Mouse (Mus musculus): ENCODE data around the gene Hist1h2bk. TPM values are rescaled to one million over a fixed set of nuclear protein-coding genes. Genes with fewer than 3 reads are reported as not detected.
"Not testable (repeated sequence)": the region's sequence is repeated elsewhere in the genome, so short reads cannot be mapped to it uniquely, and the experiment has no call there.

Gene Hist1h2bk
- polyA plus RNA-seq, 1 experiment from 2014 or later: 6.2 TPM

DNA sequence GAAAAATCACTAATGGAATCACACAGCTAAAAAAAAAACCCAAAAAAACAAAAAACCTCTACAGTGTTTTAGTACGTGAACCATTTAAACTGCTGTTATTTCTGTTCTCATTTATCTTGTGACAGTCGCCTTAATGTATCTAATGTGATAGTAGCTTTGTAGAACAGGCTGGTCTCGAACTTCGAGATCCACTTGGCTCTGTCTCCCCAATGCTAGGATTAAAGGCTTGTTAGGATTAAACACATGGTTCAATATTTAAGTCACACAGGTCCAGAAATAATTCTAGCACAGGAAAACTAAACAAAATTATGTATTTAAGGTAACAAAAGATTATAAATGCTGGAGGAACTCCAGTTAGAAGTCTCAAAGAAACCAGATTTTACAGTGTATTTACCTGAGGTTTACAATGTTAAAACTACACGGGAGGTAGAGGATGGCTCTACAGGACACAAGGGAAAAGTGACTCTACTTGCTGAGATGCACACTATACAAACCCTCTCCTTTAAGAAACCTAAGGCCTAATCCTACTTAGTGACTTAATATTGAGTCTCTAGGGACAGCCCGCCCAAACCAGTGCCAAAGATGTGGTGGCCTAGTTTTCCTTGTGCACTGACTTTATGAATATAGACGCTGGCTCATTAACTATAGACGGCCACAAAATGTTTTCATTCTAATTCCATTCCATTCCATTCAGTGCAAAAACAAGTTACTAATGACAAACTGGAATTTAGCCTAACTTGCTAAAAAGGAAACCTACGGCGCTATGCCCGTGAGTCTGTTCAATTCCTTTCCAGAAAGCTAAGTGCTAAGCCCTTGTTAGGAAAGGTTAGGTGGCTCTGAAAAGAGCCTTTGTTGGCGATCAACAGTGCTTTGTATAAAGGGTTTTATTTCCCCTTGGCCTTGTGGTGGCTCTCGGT lies 6.2 kb downstream of the Hist1h2bk start:
- no peak for ATAC-seq (ENCODE audit: insufficient read depth, low FRiP score, low TSS enrichment)
- Histone ChIP-seq H3K9ac (ENCODE audit: low read length) (peak overlapping the region; percentile 78), H3K4me1 (ENCODE audit: control insufficient read depth, insufficient read depth, low read length) (0 out of 2 replicates have a peak, but pooled peaks cover 6% of the 10 kb centered on the region), H3K27ac (ENCODE audit: low read depth, low read length) (peak overlapping the region; percentile 94), H3K27me3 (ENCODE audit: control insufficient read depth, insufficient read depth, low read length) (no peaks in the 10 kb centered on the region), H3K9me3 (ENCODE audit: control insufficient read depth, low read length) (no peaks in the 10 kb centered on the region), H3K36me3 (ENCODE audit: control insufficient read depth, insufficient read depth, low read length) (no peaks in the 10 kb centered on the region), H3K4me3 (ENCODE audit: low read depth, low read length) (peak overlapping the region; percentile 37), H3K4me2 (ENCODE audit: low read depth) (peak overlapping the region; percentile 65)
- WGBS: 3% methylated on average over 13 of the region's 13 CpGs
- peak; percentile 35 for DNase-seq (ENCODE audit: low spot score)

DNA sequence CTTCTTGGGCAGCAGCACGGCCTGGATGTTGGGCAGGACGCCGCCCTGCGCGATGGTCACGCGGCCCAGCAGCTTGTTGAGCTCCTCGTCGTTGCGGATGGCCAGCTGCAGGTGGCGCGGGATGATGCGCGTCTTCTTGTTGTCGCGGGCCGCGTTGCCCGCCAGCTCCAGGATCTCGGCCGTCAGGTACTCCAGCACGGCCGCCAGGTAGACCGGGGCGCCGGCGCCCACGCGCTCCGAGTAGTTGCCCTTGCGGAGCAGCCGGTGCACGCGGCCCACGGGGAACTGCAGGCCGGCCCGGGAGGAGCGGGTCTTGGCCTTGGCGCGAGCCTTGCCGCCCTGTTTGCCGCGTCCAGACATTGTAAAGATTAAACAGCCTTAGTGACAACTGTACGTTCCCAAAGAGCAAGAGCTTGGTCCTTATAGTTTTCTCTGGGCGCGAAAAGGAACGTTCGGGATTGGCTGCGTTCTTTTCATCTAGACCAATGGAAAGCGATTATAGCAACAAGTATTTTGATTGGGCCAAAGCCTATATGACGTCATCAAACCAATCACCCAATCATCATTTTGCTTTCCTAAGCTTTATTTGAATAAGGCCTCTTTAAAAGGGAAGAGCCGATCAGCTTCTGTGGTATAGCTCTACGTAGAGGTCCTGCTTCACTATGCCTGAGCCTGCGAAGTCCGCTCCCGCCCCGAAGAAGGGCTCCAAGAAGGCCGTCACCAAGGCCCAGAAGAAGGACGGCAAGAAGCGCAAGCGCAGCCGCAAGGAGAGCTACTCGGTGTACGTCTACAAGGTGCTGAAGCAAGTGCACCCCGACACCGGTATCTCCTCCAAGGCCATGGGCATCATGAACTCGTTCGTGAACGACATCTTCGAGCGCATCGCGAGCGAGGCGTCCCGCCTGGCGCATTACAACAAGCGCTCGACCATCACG lies 7.2 kb downstream of the Hist1h2bk start, which contains the start of the genes Hist1h2ag and Hist1h2bj:
TSS of gene Hist1h2ag (minus strand) at position 377 of the 935 bp plus-strand sequence.
TSS of gene Hist1h2bj (plus strand) at position 647 of the 935 bp plus-strand sequence.
- peak within 1 kb of the TSS; percentile 37 for H3K4me3 ChIP-seq (ENCODE audit: low read depth, low read length)
- DNase-seq (ENCODE audit: low spot score) (peak; percentile 89), ATAC-seq (ENCODE audit: insufficient read depth, low FRiP score, low TSS enrichment) (peak; percentile 91)
- not testable (repeated sequence) for H3K9me3 ChIP-seq (ENCODE audit: control insufficient read depth, low read length); H3K36me3 ChIP-seq (ENCODE audit: control insufficient read depth, insufficient read depth, low read length); H3K27me3 ChIP-seq (ENCODE audit: control insufficient read depth, insufficient read depth, low read length); H3K4me1 ChIP-seq (ENCODE audit: control insufficient read depth, insufficient read depth, low read length)
- under 1% methylated on average over 27 of the region's 80 CpGs for WGBS
- H3K4me2 ChIP-seq (ENCODE audit: low read depth): peak within 1 kb of the TSS; percentile 65
- peak within 1 kb of the TSS; percentile 78 for H3K9ac ChIP-seq (ENCODE audit: low read length)
- peak within 1 kb of the TSS; percentile 94 for H3K27ac ChIP-seq (ENCODE audit: low read depth, low read length)

DNA sequence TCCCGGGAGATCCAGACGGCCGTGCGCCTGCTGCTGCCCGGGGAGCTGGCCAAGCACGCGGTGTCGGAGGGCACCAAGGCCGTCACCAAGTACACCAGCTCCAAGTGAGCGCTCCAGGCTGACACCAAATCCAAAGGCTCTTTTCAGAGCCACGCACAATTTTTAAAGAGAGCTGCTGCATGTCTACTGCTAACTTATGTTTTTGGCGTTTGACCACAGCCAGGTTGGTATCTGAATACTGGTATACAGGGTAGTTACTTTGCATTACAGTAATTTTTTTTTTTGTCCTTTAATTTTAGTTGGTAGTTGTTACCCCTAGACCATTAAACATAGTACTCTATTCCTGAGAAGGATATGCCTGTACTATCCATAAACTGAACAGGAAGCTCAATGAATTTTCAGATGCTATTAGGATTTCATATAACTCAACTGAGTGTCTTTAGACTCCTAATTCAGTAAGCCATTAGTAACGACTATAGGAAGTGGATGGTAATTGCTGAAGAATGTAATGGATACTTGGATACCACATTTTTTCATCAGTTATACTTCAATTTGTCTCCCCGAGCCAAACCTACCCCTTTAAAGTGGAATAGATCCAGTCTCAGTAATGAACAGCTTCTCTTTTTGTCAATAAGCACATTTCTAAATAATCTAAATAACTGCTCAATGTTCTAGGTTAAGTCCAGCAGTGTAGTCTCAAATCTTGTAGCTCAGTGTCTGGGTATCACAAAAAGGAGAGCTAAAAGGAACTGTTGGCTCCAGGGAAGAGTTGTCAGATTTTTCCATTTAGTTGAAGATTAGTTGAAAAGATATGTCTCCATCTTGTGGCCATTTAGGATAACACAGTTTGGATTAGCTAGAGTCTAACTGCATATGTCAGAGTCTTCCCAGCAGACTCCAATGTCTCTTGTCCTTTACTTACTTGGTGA lies 8.1 kb downstream of the Hist1h2bk start:
- H3K36me3 ChIP-seq (ENCODE audit: control insufficient read depth, insufficient read depth, low read length): no peaks in the 10 kb centered on the region
- H3K9me3 ChIP-seq (ENCODE audit: control insufficient read depth, low read length): no peaks in the 10 kb centered on the region
- 3% methylated on average over 9 of the region's 14 CpGs for WGBS
- DNase-seq (ENCODE audit: low spot score) (no peak), ATAC-seq (ENCODE audit: insufficient read depth, low FRiP score, low TSS enrichment) (peak; percentile 21; the same call in 1 of the 2 replicates)
- H3K27ac ChIP-seq (ENCODE audit: low read depth, low read length): peak overlapping the region; percentile 76
- H3K4me3 ChIP-seq (ENCODE audit: low read depth, low read length): peak overlapping the region; percentile 31
- 0 out of 2 replicates have a peak, but pooled peaks cover 6% of the 10 kb centered on the region for H3K4me1 ChIP-seq (ENCODE audit: control insufficient read depth, insufficient read depth, low read length)
- H3K27me3 ChIP-seq (ENCODE audit: control insufficient read depth, insufficient read depth, low read length): no peaks in the 10 kb centered on the region
- peak overlapping the region; percentile 49 for H3K4me2 ChIP-seq (ENCODE audit: low read depth)
- H3K9ac ChIP-seq (ENCODE audit: low read length): peak overlapping the region; percentile 53

- Histone ChIP-seq H3K9me3 (ENCODE audit: control insufficient read depth, low read length) (no peaks in the 10 kb centered on the region), H3K4me3 (ENCODE audit: low read depth, low read length) (no peak overlapping the region), H3K9ac (ENCODE audit: low read length) (no peak overlapping the region), H3K4me1 (ENCODE audit: control insufficient read depth, insufficient read depth, low read length) (0 out of 2 replicates have a peak, but pooled peaks cover 6% of the 10 kb centered on the region), H3K4me2 (ENCODE audit: low read depth) (no peak overlapping the region), H3K36me3 (ENCODE audit: control insufficient read depth, insufficient read depth, low read length) (no peaks in the 10 kb centered on the region), H3K27me3 (ENCODE audit: control insufficient read depth, insufficient read depth, low read length) (no peaks in the 10 kb centered on the region), H3K27ac (ENCODE audit: low read depth, low read length) (no peak overlapping the region)
- 89% methylated on average over 6 of the region's 6 CpGs for WGBS
- DNase-seq (ENCODE audit: low spot score) (no peak), ATAC-seq (ENCODE audit: insufficient read depth, low FRiP score, low TSS enrichment) (no peak)
Observed at GRCm38 (mm10) chr13:22044432-22045155, 8.9 kb downstream of the Hist1h2bk start.

- no peaks in the 10 kb centered on the region for H3K9me3 ChIP-seq (ENCODE audit: control insufficient read depth, low read length)
- H3K36me3 ChIP-seq (ENCODE audit: control insufficient read depth, insufficient read depth, low read length): no peaks in the 10 kb centered on the region
- DNase-seq (ENCODE audit: low spot score) (no peak), ATAC-seq (ENCODE audit: insufficient read depth, low FRiP score, low TSS enrichment) (no peak)
- no peak overlapping the region for H3K4me3 ChIP-seq (ENCODE audit: low read depth, low read length)
- H3K27ac ChIP-seq (ENCODE audit: low read depth, low read length): no peak overlapping the region
- WGBS: 73% methylated on average over 2 of the region's 2 CpGs
- H3K4me1 ChIP-seq (ENCODE audit: control insufficient read depth, insufficient read depth, low read length): 0 out of 2 replicates have a peak, but pooled peaks cover 6% of the 10 kb centered on the region
- H3K27me3 ChIP-seq (ENCODE audit: control insufficient read depth, insufficient read depth, low read length): no peaks in the 10 kb centered on the region
- H3K9ac ChIP-seq (ENCODE audit: low read length): no peak overlapping the region
- no peak overlapping the region for H3K4me2 ChIP-seq (ENCODE audit: low read depth)
Observed at GRCm38 (mm10) chr13:22045311-22045710, 9.6 kb downstream of the Hist1h2bk start.

- no peaks in the 10 kb centered on the region for H3K4me1 ChIP-seq (ENCODE audit: control insufficient read depth, insufficient read depth, low read length)
- H3K9ac ChIP-seq (ENCODE audit: low read length): no peak overlapping the region
- no peak overlapping the region for H3K4me3 ChIP-seq (ENCODE audit: low read depth, low read length)
- ATAC-seq (ENCODE audit: insufficient read depth, low FRiP score, low TSS enrichment): no peak
- no peak for DNase-seq (ENCODE audit: low spot score)
- 84% methylated on average over 2 of the region's 2 CpGs for whole genome bisulfite sequencing
- H3K36me3 ChIP-seq (ENCODE audit: control insufficient read depth, insufficient read depth, low read length): no peaks in the 10 kb centered on the region
- H3K27ac ChIP-seq (ENCODE audit: low read depth, low read length): no peak overlapping the region
- H3K4me2 ChIP-seq (ENCODE audit: low read depth): no peak overlapping the region
- no peaks in the 10 kb centered on the region for H3K27me3 ChIP-seq (ENCODE audit: control insufficient read depth, insufficient read depth, low read length)
- H3K9me3 ChIP-seq (ENCODE audit: control insufficient read depth, low read length): no peaks in the 10 kb centered on the region
Observed at GRCm38 (mm10) chr13:22049041-22049440, 13.4 kb downstream of the Hist1h2bk start.

GRCm38 (mm10) chr13:22049737-22050440 lies 14.2 kb downstream of the Hist1h2bk start:
- Histone ChIP-seq H3K4me3 (ENCODE audit: low read depth, low read length) (peak overlapping the region; percentile 40), H3K9ac (ENCODE audit: low read length) (no peak overlapping the region), H3K27ac (ENCODE audit: low read depth, low read length) (peak overlapping the region; percentile 39), H3K27me3 (ENCODE audit: control insufficient read depth, insufficient read depth, low read length) (no peaks in the 10 kb centered on the region), H3K36me3 (ENCODE audit: control insufficient read depth, insufficient read depth, low read length) (no peaks in the 10 kb centered on the region), H3K9me3 (ENCODE audit: control insufficient read depth, low read length) (no peaks in the 10 kb centered on the region), H3K4me1 (ENCODE audit: control insufficient read depth, insufficient read depth, low read length) (no peaks in the 10 kb centered on the region), H3K4me2 (ENCODE audit: low read depth) (peak overlapping the region; percentile 31)
- peak; percentile 42; the same call in 1 of the 2 replicates for ATAC-seq (ENCODE audit: insufficient read depth, low FRiP score, low TSS enrichment)
- under 1% methylated on average over 14 of the region's 14 CpGs for WGBS
- DNase-seq (ENCODE audit: low spot score): peak; percentile 85
